Mouse (Mus musculus) heart, postnatal 0 days (tissue): ENCODE measurements at regions not wholly inside any gene's neighbourhood (a gene's known extent, or its start where the extent isn't known, plus 50 kb on each side); places are given as distances from the start of the nearest gene placed in this dataset.

Experiments used
- CTCF ChIP-seq: IDR thresholded peaks from 2 replicates; pipeline ENCODE4 v1.5.1; 2016; ENCODE audit warnings: antibody characterized with exemption, control low read depth, low read depth
- EP300 ChIP-seq: IDR thresholded peaks from 2 replicates; pipeline ENCODE4 v1.6.1; 2016; ENCODE audit warnings: antibody characterized with exemption, low read depth

GRCm38 (mm10) chr4:105580987-105581386, 208.7 kb upstream of the Gm12728 start:
- TF ChIP-seq CTCF (no peak), EP300 (no peak)
